Mouse (Mus musculus): Measurements from ENCODE around the gene Ppef2.

Ppef2 gene

DNA sequence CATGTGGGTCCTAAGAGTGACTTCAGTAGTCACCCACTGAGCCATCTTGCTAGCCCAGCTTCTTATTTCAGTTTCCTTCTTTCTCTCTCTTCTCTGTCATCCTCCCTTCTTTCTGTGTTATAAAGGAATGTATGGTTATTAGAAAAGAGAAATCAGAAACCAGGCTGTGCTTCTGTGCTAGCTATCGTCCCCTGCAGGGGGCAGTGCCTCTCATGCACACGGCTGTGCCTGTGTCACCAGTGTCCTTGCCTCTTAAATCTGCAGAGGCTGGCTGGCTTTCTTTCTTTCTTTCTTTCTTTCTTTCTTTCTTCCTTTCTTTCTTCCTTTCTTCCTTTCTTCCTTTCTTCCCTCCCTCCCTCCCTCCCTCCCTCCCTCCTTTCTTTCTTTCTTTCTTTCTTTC is 60.4 kb downstream of the Ppef2 start:
- peak in 1 of 2 experiments; percentile 36 for DNase-seq (ENCODE audit: low spot score in 2 of 2)

DNA sequence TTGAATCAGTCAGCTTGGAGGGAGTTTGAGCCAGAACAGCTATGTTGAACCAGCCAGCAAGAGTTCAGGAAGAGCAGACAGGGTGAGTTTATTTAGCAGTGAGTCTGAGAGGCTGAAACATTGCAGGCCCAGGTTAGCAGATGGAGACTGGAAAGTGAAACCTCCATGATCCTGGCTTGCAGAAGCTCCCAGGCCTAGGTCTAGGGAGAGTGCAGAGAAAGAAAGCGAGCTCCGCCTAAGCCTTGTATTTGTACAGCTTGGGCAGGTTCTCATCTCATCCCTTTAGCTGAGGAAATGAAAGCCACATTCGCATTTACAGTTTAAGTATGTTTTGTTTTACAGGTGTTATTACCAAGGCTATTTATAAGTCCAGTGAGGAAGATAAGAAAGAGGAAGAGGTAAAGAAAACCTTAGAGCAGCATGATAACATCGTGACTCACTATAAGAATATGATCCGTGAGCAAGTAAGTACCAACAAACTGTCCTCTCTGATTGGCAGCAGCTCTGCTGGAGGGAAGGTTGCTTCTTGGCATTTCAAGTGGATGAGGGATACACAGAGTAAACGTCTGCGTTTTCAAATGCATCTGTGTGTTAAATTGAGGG is 67.1 kb downstream of the Ppef2 start:
- no peak for DNase-seq (ENCODE audit: low spot score in 2 of 2)

DNA sequence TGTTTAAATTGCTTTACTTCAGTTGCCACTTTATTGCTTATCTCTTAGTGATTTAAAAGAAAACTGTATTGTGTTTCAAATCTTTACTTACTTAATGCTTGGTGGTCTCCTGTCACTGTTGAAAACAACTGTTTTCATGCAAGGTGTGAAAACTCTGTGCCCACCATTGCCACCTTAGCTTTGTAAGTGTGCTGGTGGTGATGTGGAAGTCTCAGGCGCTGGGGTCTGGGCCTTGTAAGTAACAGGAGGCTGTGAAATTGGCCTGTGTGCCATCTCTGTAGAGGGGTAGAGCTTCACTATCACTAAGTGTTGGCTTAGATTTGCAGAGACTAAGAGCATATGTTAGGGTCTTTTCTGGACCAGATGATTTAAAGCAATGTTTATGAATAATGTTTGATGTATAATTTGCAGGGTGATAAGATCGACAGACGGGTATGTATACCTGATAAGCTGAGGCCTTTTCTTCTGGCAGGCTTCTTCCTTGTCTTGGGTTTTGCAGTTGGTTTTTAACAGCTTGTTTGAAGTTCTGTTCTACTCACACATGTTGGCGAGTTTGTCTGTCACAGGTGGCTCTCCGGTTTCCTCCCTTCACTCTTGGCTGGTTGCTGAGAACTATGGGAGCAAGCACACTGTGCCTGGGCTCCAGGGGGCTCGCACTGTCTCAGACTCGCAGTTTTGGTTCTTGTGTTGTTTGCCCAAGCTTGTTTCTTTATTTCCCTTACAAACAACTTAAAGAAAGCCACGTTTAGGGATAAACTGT is 72.8 kb downstream of the Ppef2 start:
- no peak for DNase-seq (ENCODE audit: low spot score in 2 of 2)
